Mouse (Mus musculus): ENCODE measurements around the gene Rimklb. TPM values are rescaled to one million over a fixed set of nuclear protein-coding genes. Genes with fewer than 3 reads are reported as not detected.
"Not testable (repeated sequence)": the region's sequence is repeated elsewhere in the genome, so short reads cannot be mapped to it uniquely, and the experiment has no call there.

The Rimklb gene
- polyA plus RNA-seq, 1 experiment from 2014 or later = 6.6 TPM

GRCm38 (mm10) chr6:122492479-122492878 is 6.1 kb downstream of the Rimklb start:
- Histone ChIP-seq H3K4me3 (replicated peaks; ENCODE audit: low read depth, low read length) (no peak overlapping the region), H3K27ac (no peak overlapping the region), H3K9ac (ENCODE audit: low read depth, low read length) (no peak overlapping the region), H3K9me3 (replicated peaks; ENCODE audit: low read length) (no peaks in the 10 kb centered on the region), H3K4me1 (replicated peaks; ENCODE audit: insufficient read depth, low read length) (0 out of 2 replicates have a peak, but pooled peaks cover 12% of the 10 kb centered on the region), H3K36me3 (ENCODE audit: insufficient read depth, low read length) (no peaks in the 10 kb centered on the region), H3K4me2 (ENCODE audit: low read length) (peak overlapping the region; percentile 55; the same call in 1 of the 2 replicates), H3K27me3 (ENCODE audit: insufficient read depth, low read length) (no peaks in the 10 kb centered on the region)
- ATAC-seq (replicated peaks; ENCODE audit: low FRiP score, low read depth) (no peak), DNase-seq (ENCODE audit: low spot score) (no peak)
- 32% methylated on average over 6 of the region's 6 CpGs for WGBS
- no peak for TF ChIP-seq CTCF (IDR thresholded peaks at IDR 0.05; ENCODE audit: low read depth)

- TF ChIP-seq CTCF (IDR thresholded peaks at IDR 0.05; ENCODE audit: low read depth) = no peak
- Histone ChIP-seq H3K9ac (ENCODE audit: low read depth, low read length) (peak overlapping the region; percentile 38), H3K4me1 (replicated peaks; ENCODE audit: insufficient read depth, low read length) (0 out of 2 replicates have a peak, but pooled peaks cover 12% of the 10 kb centered on the region), H3K36me3 (ENCODE audit: insufficient read depth, low read length) (no peaks in the 10 kb centered on the region), H3K4me3 (replicated peaks; ENCODE audit: low read depth, low read length) (peak overlapping the region; percentile 33), H3K4me2 (ENCODE audit: low read length) (peak overlapping the region; percentile 55), H3K27me3 (ENCODE audit: insufficient read depth, low read length) (no peaks in the 10 kb centered on the region), H3K27ac (peak overlapping the region; percentile 55; the same call in 1 of the 2 replicates), H3K9me3 (replicated peaks; ENCODE audit: low read length) (no peaks in the 10 kb centered on the region)
- DNase-seq (ENCODE audit: low spot score) = peak; percentile 95
- peak; percentile 95 for ATAC-seq (replicated peaks; ENCODE audit: low FRiP score, low read depth)
- 0% methylated on average over 16 of the region's 16 CpGs for WGBS
Measured at GRCm38 (mm10) chr6:122491557-122491956, 7.0 kb downstream of the Rimklb start.

GRCm38 (mm10) chr6:122490929-122491512 is 7.5 kb downstream of the Rimklb start:
- no peak for ATAC-seq (replicated peaks; ENCODE audit: low FRiP score, low read depth)
- TF ChIP-seq CTCF (IDR thresholded peaks at IDR 0.05; ENCODE audit: low read depth) = no peak
- peak overlapping the region; percentile 33 for H3K4me3 ChIP-seq (replicated peaks; ENCODE audit: low read depth, low read length)
- no peaks in the 10 kb centered on the region for H3K9me3 ChIP-seq (replicated peaks; ENCODE audit: low read length)
- H3K27me3 ChIP-seq (ENCODE audit: insufficient read depth, low read length) = no peaks in the 10 kb centered on the region
- H3K27ac ChIP-seq = peak overlapping the region; percentile 55; the same call in 1 of the 2 replicates
- peak overlapping the region; percentile 55 for H3K4me2 ChIP-seq (ENCODE audit: low read length)
- peak overlapping the region; percentile 38 for H3K9ac ChIP-seq (ENCODE audit: low read depth, low read length)
- WGBS = 28% methylated on average over 15 of the region's 15 CpGs
- no peaks in the 10 kb centered on the region for H3K36me3 ChIP-seq (ENCODE audit: insufficient read depth, low read length)
- no peak for DNase-seq (ENCODE audit: low spot score)
- H3K4me1 ChIP-seq (replicated peaks; ENCODE audit: insufficient read depth, low read length) = 0 out of 2 replicates have a peak, but pooled peaks cover 11% of the 10 kb centered on the region

- peak; percentile 83 for ATAC-seq (replicated peaks; ENCODE audit: low FRiP score, low read depth)
- Histone ChIP-seq H3K9ac (ENCODE audit: low read depth, low read length) (peak overlapping the region; percentile 76), H3K4me1 (replicated peaks; ENCODE audit: insufficient read depth, low read length) (no peaks in the 10 kb centered on the region), H3K27ac (no peak overlapping the region; the same call in 1 of the 2 replicates), H3K4me2 (ENCODE audit: low read length) (peak overlapping the region; percentile 88), H3K27me3 (ENCODE audit: insufficient read depth, low read length) (no peaks in the 10 kb centered on the region), H3K36me3 (ENCODE audit: insufficient read depth, low read length) (no peaks in the 10 kb centered on the region), H3K4me3 (replicated peaks; ENCODE audit: low read depth, low read length) (peak overlapping the region; percentile 74), H3K9me3 (replicated peaks; ENCODE audit: low read length) (no peaks in the 10 kb centered on the region)
- WGBS = 1% methylated on average over 57 of the region's 111 CpGs
- DNase-seq (ENCODE audit: low spot score) = peak; percentile 52
- TF ChIP-seq CTCF (IDR thresholded peaks at IDR 0.05; ENCODE audit: low read depth) = no peak
Measured at GRCm38 (mm10) chr6:122486297-122487117, 12.1 kb downstream of the Rimklb start.

- Histone ChIP-seq H3K9me3 (replicated peaks; ENCODE audit: low read length) (no peaks in the 10 kb centered on the region), H3K27ac (no peak overlapping the region), H3K27me3 (ENCODE audit: insufficient read depth, low read length) (no peaks in the 10 kb centered on the region), H3K36me3 (ENCODE audit: insufficient read depth, low read length) (no peaks in the 10 kb centered on the region), H3K9ac (ENCODE audit: low read depth, low read length) (peak overlapping the region; percentile 76), H3K4me3 (replicated peaks; ENCODE audit: low read depth, low read length) (peak overlapping the region; percentile 74), H3K4me1 (replicated peaks; ENCODE audit: insufficient read depth, low read length) (no peaks in the 10 kb centered on the region), H3K4me2 (ENCODE audit: low read length) (peak overlapping the region; percentile 88)
- TF ChIP-seq CTCF (IDR thresholded peaks at IDR 0.05; ENCODE audit: low read depth) = no peak
- ATAC-seq (replicated peaks; ENCODE audit: low FRiP score, low read depth) (peak; percentile 77), DNase-seq (ENCODE audit: low spot score) (no peak)
- 4% methylated on average over 45 of the region's 91 CpGs for WGBS
Measured at GRCm38 (mm10) chr6:122485401-122486296, 12.9 kb downstream of the Rimklb start.

GRCm38 (mm10) chr6:122478062-122478461 is 20.5 kb downstream of the Rimklb start:
- WGBS = 74% methylated on average over 3 of the region's 3 CpGs

GRCm38 (mm10) chr6:122471461-122471860 is 27.1 kb downstream of the Rimklb start:
- WGBS = 90% methylated on average over 3 of the region's 3 CpGs
- not testable (repeated sequence) for ATAC-seq (replicated peaks; ENCODE audit: low FRiP score, low read depth); DNase-seq (ENCODE audit: low spot score); H3K36me3 ChIP-seq (ENCODE audit: insufficient read depth, low read length); H3K4me1 ChIP-seq (replicated peaks; ENCODE audit: insufficient read depth, low read length); H3K27me3 ChIP-seq (ENCODE audit: insufficient read depth, low read length); H3K4me3 ChIP-seq (replicated peaks; ENCODE audit: low read depth, low read length); H3K9me3 ChIP-seq (replicated peaks; ENCODE audit: low read length); H3K9ac ChIP-seq (ENCODE audit: low read depth, low read length); H3K27ac ChIP-seq; H3K4me2 ChIP-seq (ENCODE audit: low read length)

More at GRCm38 (mm10) chr6:122478062-122478461, 20.5 kb downstream of the Rimklb start:
- Histone ChIP-seq H3K27ac (no peak overlapping the region), H3K36me3 (ENCODE audit: insufficient read depth, low read length) (no peaks in the 10 kb centered on the region), H3K9me3 (replicated peaks; ENCODE audit: low read length) (no peaks in the 10 kb centered on the region), H3K4me1 (replicated peaks; ENCODE audit: insufficient read depth, low read length) (no peaks in the 10 kb centered on the region), H3K9ac (ENCODE audit: low read depth, low read length) (no peak overlapping the region), H3K4me3 (replicated peaks; ENCODE audit: low read depth, low read length) (no peak overlapping the region), H3K4me2 (ENCODE audit: low read length) (no peak overlapping the region), H3K27me3 (ENCODE audit: insufficient read depth, low read length) (no peaks in the 10 kb centered on the region)
- ATAC-seq (replicated peaks; ENCODE audit: low FRiP score, low read depth) (no peak), DNase-seq (ENCODE audit: low spot score) (no peak)
- TF ChIP-seq CTCF (IDR thresholded peaks at IDR 0.05; ENCODE audit: low read depth) = no peak

All from kidney, postnatal 0 days (tissue).